Mouse (Mus musculus): ENCODE data around the gene Gpr146. TPM values are rescaled to one million over a fixed set of nuclear protein-coding genes. Genes with fewer than 3 reads are reported as not detected.

The Gpr146 gene
- polyA plus RNA-seq, 1 experiment from 2014 or later: 1.8 TPM

DNA sequence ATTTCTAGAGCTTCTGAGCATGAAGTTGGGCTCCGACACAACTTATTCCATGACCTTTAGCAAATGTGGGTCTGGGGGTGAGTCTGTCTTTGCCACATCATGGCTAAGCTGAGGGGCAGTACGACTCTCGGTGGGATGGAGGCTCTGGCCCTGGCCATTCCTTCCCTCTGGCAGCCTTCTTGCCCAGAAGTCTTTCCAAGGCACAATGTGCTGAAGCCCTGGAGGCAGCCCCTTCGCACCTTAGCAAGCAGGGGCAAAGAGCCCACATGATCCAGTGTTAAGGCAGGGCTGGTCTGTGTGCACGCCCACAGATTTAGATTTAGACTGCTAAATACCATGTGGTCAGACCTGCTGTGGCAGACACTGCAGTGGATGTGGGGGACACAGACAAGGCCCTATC lies 21.3 kb downstream of the Gpr146 start:
- Histone ChIP-seq H3K9ac (replicated peaks; ENCODE audit: low read length) (no peak overlapping the region), H3K27ac (replicated peaks; ENCODE audit: low read depth, low read length) (no peak overlapping the region), H3K4me1 (ENCODE audit: control insufficient read depth, insufficient read depth, low read length) (no peaks in the 10 kb centered on the region), H3K4me3 (replicated peaks; ENCODE audit: low read depth, low read length) (no peak overlapping the region), H3K4me2 (ENCODE audit: low read length) (no peak overlapping the region), H3K36me3 (ENCODE audit: control insufficient read depth, insufficient read depth, low read length) (no peaks in the 10 kb centered on the region), H3K27me3 (ENCODE audit: control insufficient read depth, insufficient read depth, low read length) (no peaks in the 10 kb centered on the region), H3K9me3 (ENCODE audit: control insufficient read depth, low read length) (no peaks in the 10 kb centered on the region)
- DNase-seq (no peak), ATAC-seq (ENCODE audit: low FRiP score, low TSS enrichment) (no peak)
- WGBS: 87% methylated on average over 5 of the region's 5 CpGs

- 92% methylated on average over 14 of the region's 14 CpGs for WGBS
- DNase-seq: no peak
These were observed 22.5 kb downstream of the Gpr146 start for GRCm38 (mm10) chr5:139399991-139400390.

DNA sequence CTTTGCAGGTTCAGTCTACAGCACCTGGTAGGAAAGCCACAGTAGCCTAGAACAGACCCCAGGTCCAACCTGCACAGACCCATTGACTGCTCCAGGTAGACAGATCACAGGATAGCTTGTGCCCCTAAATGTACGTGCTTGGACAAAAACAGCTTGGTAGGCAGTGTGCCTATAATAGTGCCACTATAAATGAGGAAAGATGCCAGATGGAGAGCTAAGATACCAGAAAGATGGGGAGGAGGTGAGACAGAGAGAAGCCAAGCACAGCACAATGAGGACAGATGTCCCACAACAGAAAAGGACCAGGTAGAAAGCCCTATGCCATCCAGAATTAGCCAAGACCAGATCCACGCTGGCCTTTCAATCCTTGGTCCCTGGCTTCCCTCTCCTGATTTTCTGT lies 24.6 kb downstream of the Gpr146 start:
- 97% methylated on average over 2 of the region's 2 CpGs for WGBS
- H3K27me3 ChIP-seq (ENCODE audit: control insufficient read depth, insufficient read depth, low read length): no peaks in the 10 kb centered on the region
- H3K27ac ChIP-seq (replicated peaks; ENCODE audit: low read depth, low read length): no peak overlapping the region
- DNase-seq (no peak), ATAC-seq (ENCODE audit: low FRiP score, low TSS enrichment) (no peak)
- no peak overlapping the region for H3K4me3 ChIP-seq (replicated peaks; ENCODE audit: low read depth, low read length)
- H3K9me3 ChIP-seq (ENCODE audit: control insufficient read depth, low read length): no peaks in the 10 kb centered on the region
- no peaks in the 10 kb centered on the region for H3K36me3 ChIP-seq (ENCODE audit: control insufficient read depth, insufficient read depth, low read length)
- H3K4me2 ChIP-seq (ENCODE audit: low read length): no peak overlapping the region
- no peak overlapping the region for H3K9ac ChIP-seq (replicated peaks; ENCODE audit: low read length)
- no peaks in the 10 kb centered on the region for H3K4me1 ChIP-seq (ENCODE audit: control insufficient read depth, insufficient read depth, low read length)

More at GRCm38 (mm10) chr5:139399991-139400390, 22.5 kb downstream of the Gpr146 start:
- no peak overlapping the region for H3K27ac ChIP-seq (replicated peaks; ENCODE audit: low read depth, low read length)
- no peaks in the 10 kb centered on the region for H3K4me1 ChIP-seq (ENCODE audit: control insufficient read depth, insufficient read depth, low read length)
- H3K4me2 ChIP-seq (ENCODE audit: low read length): no peak overlapping the region
- no peak overlapping the region for H3K9ac ChIP-seq (replicated peaks; ENCODE audit: low read length)
- no peaks in the 10 kb centered on the region for H3K27me3 ChIP-seq (ENCODE audit: control insufficient read depth, insufficient read depth, low read length)
- H3K36me3 ChIP-seq (ENCODE audit: control insufficient read depth, insufficient read depth, low read length): no peaks in the 10 kb centered on the region
- H3K4me3 ChIP-seq (replicated peaks; ENCODE audit: low read depth, low read length): no peak overlapping the region
- H3K9me3 ChIP-seq (ENCODE audit: control insufficient read depth, low read length): no peaks in the 10 kb centered on the region
- ATAC-seq (ENCODE audit: low FRiP score, low TSS enrichment): no peak

GRCm38 (mm10) chr5:139403692-139404260 lies 26.3 kb downstream of the Gpr146 start:
- Histone ChIP-seq H3K4me3 (replicated peaks; ENCODE audit: low read depth, low read length) (no peak overlapping the region), H3K4me1 (ENCODE audit: control insufficient read depth, insufficient read depth, low read length) (no peaks in the 10 kb centered on the region), H3K27me3 (ENCODE audit: control insufficient read depth, insufficient read depth, low read length) (no peaks in the 10 kb centered on the region), H3K9me3 (ENCODE audit: control insufficient read depth, low read length) (no peaks in the 10 kb centered on the region), H3K36me3 (ENCODE audit: control insufficient read depth, insufficient read depth, low read length) (no peaks in the 10 kb centered on the region), H3K9ac (replicated peaks; ENCODE audit: low read length) (no peak overlapping the region), H3K27ac (replicated peaks; ENCODE audit: low read depth, low read length) (no peak overlapping the region), H3K4me2 (ENCODE audit: low read length) (no peak overlapping the region)
- DNase-seq: no peak
- 93% methylated on average over 8 of the region's 8 CpGs for WGBS
- ATAC-seq (ENCODE audit: low FRiP score, low TSS enrichment): no peak

GRCm38 (mm10) chr5:139404801-139405401 lies 27.4 kb downstream of the Gpr146 start, which contains the start of gene C130050O18Rik:
C130050O18Rik (plus strand) TSS chr5:139405280.
- Histone ChIP-seq H3K27ac (replicated peaks; ENCODE audit: low read depth, low read length) (no peak within 1 kb of the TSS), H3K36me3 (ENCODE audit: control insufficient read depth, insufficient read depth, low read length) (no peaks in the 10 kb centered on the region), H3K9me3 (ENCODE audit: control insufficient read depth, low read length) (no peaks in the 10 kb centered on the region), H3K4me3 (replicated peaks; ENCODE audit: low read depth, low read length) (no peak within 1 kb of the TSS), H3K4me1 (ENCODE audit: control insufficient read depth, insufficient read depth, low read length) (no peaks in the 10 kb centered on the region), H3K27me3 (ENCODE audit: control insufficient read depth, insufficient read depth, low read length) (no peaks in the 10 kb centered on the region), H3K4me2 (ENCODE audit: low read length) (no peak within 1 kb of the TSS), H3K9ac (replicated peaks; ENCODE audit: low read length) (no peak within 1 kb of the TSS)
- WGBS: 80% methylated on average over 6 of the region's 6 CpGs
- DNase-seq (no peak), ATAC-seq (ENCODE audit: low FRiP score, low TSS enrichment) (no peak)

GRCm38 (mm10) chr5:139405478-139405877 lies 28.0 kb downstream of the Gpr146 start:
- whole genome bisulfite sequencing: 79% methylated on average over 7 of the region's 7 CpGs
- no peaks in the 10 kb centered on the region for H3K27me3 ChIP-seq (ENCODE audit: control insufficient read depth, insufficient read depth, low read length)
- no peaks in the 10 kb centered on the region for H3K36me3 ChIP-seq (ENCODE audit: control insufficient read depth, insufficient read depth, low read length)
- no peaks in the 10 kb centered on the region for H3K9me3 ChIP-seq (ENCODE audit: control insufficient read depth, low read length)
- ATAC-seq (ENCODE audit: low FRiP score, low TSS enrichment) (no peak), DNase-seq (no peak)
- no peak overlapping the region for H3K27ac ChIP-seq (replicated peaks; ENCODE audit: low read depth, low read length)
- no peaks in the 10 kb centered on the region for H3K4me1 ChIP-seq (ENCODE audit: control insufficient read depth, insufficient read depth, low read length)
- H3K9ac ChIP-seq (replicated peaks; ENCODE audit: low read length): no peak overlapping the region
- H3K4me3 ChIP-seq (replicated peaks; ENCODE audit: low read depth, low read length): no peak overlapping the region
- no peak overlapping the region for H3K4me2 ChIP-seq (ENCODE audit: low read length)

GRCm38 (mm10) chr5:139405953-139406352 lies 28.5 kb downstream of the Gpr146 start:
- H3K36me3 ChIP-seq (ENCODE audit: control insufficient read depth, insufficient read depth, low read length): no peaks in the 10 kb centered on the region
- H3K9ac ChIP-seq (replicated peaks; ENCODE audit: low read length): no peak overlapping the region
- H3K27me3 ChIP-seq (ENCODE audit: control insufficient read depth, insufficient read depth, low read length): no peaks in the 10 kb centered on the region
- ATAC-seq (ENCODE audit: low FRiP score, low TSS enrichment) (no peak), DNase-seq (no peak)
- no peak overlapping the region for H3K4me3 ChIP-seq (replicated peaks; ENCODE audit: low read depth, low read length)
- H3K4me1 ChIP-seq (ENCODE audit: control insufficient read depth, insufficient read depth, low read length): no peaks in the 10 kb centered on the region
- H3K27ac ChIP-seq (replicated peaks; ENCODE audit: low read depth, low read length): no peak overlapping the region
- no peaks in the 10 kb centered on the region for H3K9me3 ChIP-seq (ENCODE audit: control insufficient read depth, low read length)
- 88% methylated on average over 3 of the region's 3 CpGs for WGBS
- H3K4me2 ChIP-seq (ENCODE audit: low read length): no peak overlapping the region

DNA sequence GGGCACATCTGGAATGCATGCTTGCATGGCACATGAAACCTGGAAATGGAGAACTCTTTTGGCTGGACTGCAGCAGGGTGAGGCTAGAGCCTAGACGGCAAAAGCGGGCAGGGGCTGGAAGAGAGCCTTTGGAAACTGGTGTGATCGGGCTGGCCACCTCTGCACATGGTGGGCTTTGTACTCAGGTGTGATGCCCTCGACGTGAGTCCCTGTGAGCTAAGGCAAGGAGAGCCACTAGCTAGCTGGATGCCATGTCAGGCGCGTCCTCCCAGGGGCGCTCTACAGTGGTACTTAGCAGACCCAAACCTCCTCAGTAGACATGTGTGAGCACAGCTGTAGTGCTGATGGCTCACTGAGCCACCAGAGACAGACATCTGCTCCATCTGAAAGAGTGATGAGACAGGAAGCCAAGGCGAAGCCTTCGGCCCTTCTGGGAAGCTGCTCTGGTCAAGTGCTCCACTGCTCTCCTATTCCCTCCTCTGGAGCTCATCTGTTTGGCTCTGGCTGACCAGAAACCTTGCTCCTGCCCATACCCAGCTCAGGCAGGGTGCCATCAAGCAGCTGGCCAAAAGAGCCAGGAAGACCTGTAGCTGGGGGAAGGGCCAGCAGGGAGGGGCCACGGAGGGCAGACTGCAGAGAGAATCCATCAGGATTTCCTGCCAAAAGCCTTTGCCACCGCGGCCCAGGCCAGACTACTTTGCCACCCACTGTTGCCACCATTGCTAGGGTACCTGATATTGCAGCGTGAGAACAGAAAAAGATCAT lies 29.8 kb downstream of the Gpr146 start:
- Histone ChIP-seq H3K36me3 (ENCODE audit: control insufficient read depth, insufficient read depth, low read length) (no peaks in the 10 kb centered on the region), H3K27ac (replicated peaks; ENCODE audit: low read depth, low read length) (no peak overlapping the region; the same call in 1 of the 2 replicates)
- no peak for DNase-seq

More for the DNA sequence above, 29.8 kb downstream of the Gpr146 start:
- no peak overlapping the region for H3K9ac ChIP-seq (replicated peaks; ENCODE audit: low read length)
- H3K4me1 ChIP-seq (ENCODE audit: control insufficient read depth, insufficient read depth, low read length): no peaks in the 10 kb centered on the region
- H3K4me2 ChIP-seq (ENCODE audit: low read length): no peak overlapping the region
- no peaks in the 10 kb centered on the region for H3K27me3 ChIP-seq (ENCODE audit: control insufficient read depth, insufficient read depth, low read length)
- H3K4me3 ChIP-seq (replicated peaks; ENCODE audit: low read depth, low read length): no peak overlapping the region
- H3K9me3 ChIP-seq (ENCODE audit: control insufficient read depth, low read length): no peaks in the 10 kb centered on the region
- no peak for ATAC-seq (ENCODE audit: low FRiP score, low TSS enrichment)
- WGBS: 86% methylated on average over 14 of the region's 14 CpGs
